Comparison of ENCODE assay signal across 8 mouse cellular contexts in the genomic region with DNA sequence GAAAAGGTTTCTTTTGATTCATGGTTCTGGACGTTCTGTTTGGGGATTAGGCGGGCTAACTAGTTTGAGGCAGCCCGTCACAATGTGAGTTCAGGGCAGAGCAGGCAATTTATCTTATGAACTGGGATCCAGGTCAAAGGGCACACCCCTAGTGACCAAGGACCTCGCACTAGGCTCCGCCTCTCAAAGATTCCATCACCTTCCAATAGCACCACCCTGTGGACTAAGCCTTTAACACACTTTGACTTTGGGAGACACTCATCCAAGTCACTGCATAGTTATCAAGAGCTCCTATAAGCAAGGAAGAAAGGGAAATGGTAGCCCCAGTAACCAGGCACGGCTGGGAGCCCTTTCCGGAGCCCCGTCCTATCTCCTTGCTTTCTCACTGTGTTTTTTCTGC.
DNase-seq lines count a peak whose midpoint lies in the region; ATAC-seq and TF ChIP-seq lines count a peak whose summit lies in the region.

No protein-coding gene starts in this region.

- no peaks in the 10 kb centered on the region for H3K9me3 ChIP-seq in E14TG2a.4 (ENCODE audit: low read length)
- no peaks in the 10 kb centered on the region for H3K9me3 ChIP-seq in midbrain, embryonic 13.5 days

- no peaks in the 10 kb centered on the region for H3K4me1 ChIP-seq in heart, adult 2 months (ENCODE audit: control insufficient read depth, insufficient read depth, low read length)
- H3K4me1 ChIP-seq in E14TG2a.4 (replicated peaks; ENCODE audit: low read depth, low read length): peaks cover 13% of the 10 kb centered on the region; the same call in 1 of the 2 replicates
- H3K4me1 ChIP-seq in midbrain, embryonic 13.5 days (replicated peaks): no peaks in the 10 kb centered on the region

- no peak overlapping the region for H3K9ac ChIP-seq in heart, adult 2 months (ENCODE audit: low read depth, low read length)
- H3K9ac ChIP-seq in midbrain, embryonic 13.5 days (replicated peaks): no peak overlapping the region

- no peaks in the 10 kb centered on the region for H3K36me3 ChIP-seq in heart, adult 2 months (ENCODE audit: control insufficient read depth, insufficient read depth, low read length)
- no peaks in the 10 kb centered on the region for H3K36me3 ChIP-seq in E14TG2a.4 (ENCODE audit: insufficient read depth, low read length)
- no peaks in the 10 kb centered on the region for H3K36me3 ChIP-seq in midbrain, embryonic 13.5 days

- H3K4me2 ChIP-seq in midbrain, embryonic 13.5 days (replicated peaks): no peak overlapping the region

- no peak for DNase-seq in heart, adult 2 months
- DNase-seq in heart, postnatal 36 days: no peak
- peak; percentile 20 for DNase-seq in c-Kit-positive CD71-positive TER-119-positive erythroid progenitor cells, embryonic 14.5 days (ENCODE audit: low spot score)
- DNase-seq in retina, postnatal 1 day: peak; percentile 16
- DNase-seq in right cerebral cortex, postnatal 10 days (ENCODE audit: low spot score in 2 of 2): no peak
- no peak for DNase-seq in testis, postnatal 14 days (ENCODE audit: low spot score)

- WGBS in heart, adult 2 months: 65% methylated on average over 8 of the region's 8 CpGs
- WGBS in midbrain, embryonic 13.5 days: 46% methylated on average over 8 of the region's 8 CpGs

- intact Hi-C loops in heart, adult 2 months (cut with DNase I): no loop called here
- intact Hi-C loops in heart, postnatal 36 days (cut with DNase I): no loop called here

- TF ChIP-seq CTCF in heart, adult 2 months (IDR thresholded peaks at IDR 0.05): peak; percentile 34
- peak; percentile 20; the same call in 1 of the 2 replicates for TF ChIP-seq CTCF in E14TG2a.4 (conservative IDR thresholded peaks at IDR 0.05; ENCODE audit: low read length)

- no peak overlapping the region for H3K27ac ChIP-seq in heart, adult 2 months
- no peak overlapping the region for H3K27ac ChIP-seq in midbrain, embryonic 13.5 days

- no peak for ATAC-seq in midbrain, embryonic 13.5 days

- no peaks in the 10 kb centered on the region for H3K79me2 ChIP-seq in heart, adult 2 months (replicated peaks; ENCODE audit: control insufficient read depth, insufficient read depth, low read length)

- H3K27me3 ChIP-seq in heart, adult 2 months (ENCODE audit: control insufficient read depth, insufficient read depth, low read length): no peaks in the 10 kb centered on the region
- H3K27me3 ChIP-seq in E14TG2a.4 (ENCODE audit: insufficient read depth, low read length): no peaks in the 10 kb centered on the region
- no peaks in the 10 kb centered on the region; the same call in 1 of the 2 replicates for H3K27me3 ChIP-seq in midbrain, embryonic 13.5 days

- TF ChIP-seq EP300 in heart, adult 2 months (IDR thresholded peaks at IDR 0.05; ENCODE audit: insufficient read depth, low read depth, low read length): no peak

- no peak overlapping the region for H3K4me3 ChIP-seq in heart, adult 2 months
- H3K4me3 ChIP-seq in E14TG2a.4 (replicated peaks; ENCODE audit: low read length): no peak overlapping the region
- no peak overlapping the region for H3K4me3 ChIP-seq in midbrain, embryonic 13.5 days (replicated peaks)

- TF ChIP-seq POLR2A in heart, adult 2 months (IDR thresholded peaks at IDR 0.05; ENCODE audit: insufficient read depth, low read depth, low read length): no peak

Comparison
In these comparisons a context has a peak if more than half of its experiments do, and no peak if none do; other contexts are left out.
1. DNase-seq: peak in c-Kit-positive CD71-positive TER-119-positive erythroid progenitor cells, embryonic 14.5 days (single experiment) and retina, postnatal 1 day (single experiment); none in heart, adult 2 months (0 of 2), heart, postnatal 36 days (0 of 2), right cerebral cortex, postnatal 10 days (0 of 2) and testis, postnatal 14 days (single experiment).